Mouse (Mus musculus) G1E (cell line): ENCODE measurements around the gene Pcgf6.

ENCODE experiments used
- CTCF ChIP-seq: IDR thresholded peaks from 2 replicates; pipeline ENCODE4 v1.5.1; 2012; ENCODE audit warnings: low read depth, low read length, inconsistent platforms, mixed read lengths
- GATA1 ChIP-seq: IDR thresholded peaks from 2 replicates; pipeline ENCODE4 v1.6.1; 2012; ENCODE audit warnings: borderline replicate concordance, low read length, inconsistent platforms, mixed read lengths

DNA sequence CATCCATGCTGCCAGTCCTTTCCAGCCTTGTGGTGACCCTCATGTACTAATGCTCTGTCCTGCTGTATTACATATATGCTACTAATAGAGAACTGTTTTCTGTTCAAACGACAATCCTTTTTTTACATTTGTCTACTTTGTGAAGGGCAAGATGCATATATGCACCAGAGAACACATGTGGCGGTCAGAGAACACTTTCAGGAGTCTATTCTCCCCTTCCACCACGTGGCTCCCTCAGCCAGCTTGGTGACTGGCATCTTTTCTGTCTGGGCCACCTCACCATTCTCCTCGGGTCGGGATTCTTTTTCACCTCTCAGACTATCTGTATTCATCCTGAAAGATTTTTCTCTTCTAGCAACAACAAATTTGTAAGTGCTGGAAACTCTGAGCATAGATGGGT lies 44.8 kb downstream of the Pcgf6 start:
- TF ChIP-seq GATA1 (no peak), CTCF (no peak)
